Mouse (Mus musculus) liver, embryonic 14.5 days (tissue): Measurements from ENCODE around the gene Sh3bp1.

Experiments used
- CTCF ChIP-seq: IDR thresholded peaks from 2 replicates; pipeline ENCODE4 v1.5.1; 2016; ENCODE audit warnings: antibody characterized with exemption, low read depth, control low read depth
- EP300 ChIP-seq: IDR thresholded peaks from 2 replicates; pipeline ENCODE4 v1.6.1; 2016; ENCODE audit warnings: antibody characterized with exemption, low read depth

DNA sequence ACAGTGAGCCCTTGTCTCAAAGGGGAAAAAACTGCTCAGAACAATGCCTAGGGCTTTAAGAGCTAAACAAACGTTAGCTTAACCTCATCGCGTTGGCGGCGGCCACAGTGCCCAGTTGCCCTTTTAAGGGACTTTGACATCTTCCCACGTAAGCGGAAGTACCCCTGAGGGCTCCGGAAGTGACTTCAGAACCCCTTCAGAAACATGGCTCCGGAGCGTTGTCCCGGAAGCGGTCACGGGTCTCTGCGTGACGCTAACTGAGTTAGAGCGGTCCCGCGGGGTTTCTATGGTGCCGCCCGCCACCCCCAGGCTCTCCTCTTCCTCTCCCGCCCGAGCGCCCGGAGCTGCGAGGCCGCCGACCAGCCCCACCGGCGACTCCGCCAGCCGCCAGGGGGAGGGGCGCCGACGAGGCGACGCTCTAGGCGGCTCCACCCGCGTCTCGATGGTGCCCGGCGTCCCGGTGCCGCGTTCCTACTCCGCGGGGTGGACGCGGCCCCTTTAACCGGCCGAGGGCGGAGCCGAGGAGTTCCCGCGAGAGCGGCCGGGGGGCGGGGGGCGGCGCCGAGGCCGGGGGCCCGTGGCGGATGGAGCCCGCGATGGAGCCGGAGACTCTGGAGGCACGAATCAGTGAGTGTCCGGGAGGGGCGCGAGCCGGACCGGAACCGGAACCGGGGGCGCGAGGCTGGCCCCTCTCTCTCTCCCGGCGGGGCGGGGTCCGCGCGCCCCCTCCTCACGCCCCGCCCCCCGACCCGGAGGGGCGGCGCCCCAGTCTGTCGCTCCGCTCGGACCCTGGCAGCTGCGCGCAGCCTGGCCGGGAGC lies 22.4 kb upstream of the Sh3bp1 start, which contains the start of gene Gga1:
- TF ChIP-seq EP300 (peak; percentile 51), CTCF (peak; percentile 29)
